Comparison of ENCODE assay signal across 22 mouse cellular contexts in the genomic region with DNA sequence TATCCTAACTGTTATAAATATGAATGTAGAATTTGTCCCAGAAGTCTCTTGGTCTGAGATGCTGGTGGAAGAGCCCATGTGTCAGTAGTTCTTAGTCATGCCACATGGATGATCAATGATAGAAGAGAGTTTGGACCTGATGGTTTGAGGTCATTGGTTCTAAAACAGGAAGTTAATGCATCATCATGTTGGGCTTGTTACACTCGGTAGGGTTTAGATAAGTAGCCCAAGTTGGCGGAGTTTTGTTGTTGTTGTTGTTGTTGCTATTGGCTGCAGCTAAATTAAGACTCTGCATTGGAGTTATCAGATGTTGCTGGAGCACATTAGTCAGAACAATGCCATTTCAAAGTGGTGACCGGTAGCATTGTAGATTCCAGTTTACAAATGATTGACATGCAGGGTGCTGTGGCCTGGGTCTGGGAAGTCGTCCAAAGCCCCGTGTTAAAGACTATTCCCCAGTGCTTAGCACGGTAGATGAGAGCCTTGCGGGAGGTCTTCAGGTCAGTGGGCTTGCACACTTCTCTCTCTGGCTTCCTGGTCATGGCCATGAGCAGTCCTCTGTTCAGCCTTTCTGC. TPM values are rescaled to one million over a fixed set of nuclear protein-coding genes. Genes with fewer than 3 reads are reported as not detected.
A peak's percentile ranks its signal among the peaks of the same experiment; 100 is the strongest.
DNase-seq lines count a peak whose midpoint lies in the region; ATAC-seq lines count a peak whose summit lies in the region.
"Had no signal": no experiment of that assay in that cellular context is flagged by ENCODE, and none has a peak within 500 bp of the region (broad histone marks: within the 10 kb centered on the region; RNA-seq: fewer than 3 reads in every experiment).

No protein-coding gene starts in this region.

- ATAC-seq in intestine, embryonic 14.5 days (replicated peaks; ENCODE audit: low FRiP score, low TSS enrichment, low read depth): no peak
- ATAC-seq in intestine, embryonic 15.5 days: no peak
- ATAC-seq in midbrain, embryonic 13.5 days: no peak
- no peak for ATAC-seq in forebrain, embryonic 16.5 days
- ATAC-seq: forebrain, embryonic 14.5 days; intestine, embryonic 16.5 days; liver, embryonic 12.5 days; midbrain, embryonic 16.5 days had no signal

- WGBS in intestine, embryonic 14.5 days: 89% methylated on average over 7 of the region's 7 CpGs
- 86% methylated on average over 7 of the region's 7 CpGs for WGBS in intestine, embryonic 15.5 days
- WGBS in midbrain, embryonic 13.5 days: 84% methylated on average over 7 of the region's 7 CpGs
- 63% methylated on average over 7 of the region's 7 CpGs for WGBS in forebrain, embryonic 16.5 days

- H3K4me2 ChIP-seq in intestine, embryonic 14.5 days (ENCODE audit: low read length): no peak overlapping the region
- H3K4me2 ChIP-seq in intestine, embryonic 15.5 days (replicated peaks): no peak overlapping the region
- no peak overlapping the region for H3K4me2 ChIP-seq in midbrain, embryonic 13.5 days (replicated peaks)
- no peak overlapping the region for H3K4me2 ChIP-seq in forebrain, embryonic 16.5 days (ENCODE audit: low read length)
- H3K4me2 ChIP-seq: embryonic facial prominence, embryonic 12.5 days; hindbrain, embryonic 14.5 days; limb, embryonic 12.5 days; liver, embryonic 12.5 days; lung, embryonic 14.5 days; stomach, embryonic 15.5 days had no signal

- no peaks in the 10 kb centered on the region; the same call in 1 of the 2 replicates for H3K4me1 ChIP-seq in intestine, embryonic 14.5 days (replicated peaks; ENCODE audit: control insufficient read depth, insufficient read depth, low read length)
- H3K4me1 ChIP-seq in intestine, embryonic 15.5 days (replicated peaks): peaks cover 3% of the 10 kb centered on the region; the same call in 1 of the 2 replicates
- H3K4me1 ChIP-seq in midbrain, embryonic 13.5 days (replicated peaks): peaks cover 47% of the 10 kb centered on the region
- H3K4me1 ChIP-seq in forebrain, embryonic 16.5 days (replicated peaks; ENCODE audit: control insufficient read depth, insufficient read depth, low read length): peaks cover 45% of the 10 kb centered on the region
- H3K4me1 ChIP-seq: embryonic facial prominence, embryonic 12.5 days; liver, embryonic 12.5 days; stomach, embryonic 15.5 days had no signal

- no peak overlapping the region for H3K27ac ChIP-seq in intestine, embryonic 14.5 days (ENCODE audit: low read depth)
- no peak overlapping the region for H3K27ac ChIP-seq in intestine, embryonic 15.5 days
- H3K27ac ChIP-seq in midbrain, embryonic 13.5 days: no peak overlapping the region
- H3K27ac ChIP-seq in forebrain, embryonic 16.5 days (ENCODE audit: low read length): no peak overlapping the region
- H3K27ac ChIP-seq: embryonic facial prominence, embryonic 12.5 days; hindbrain, embryonic 14.5 days; limb, embryonic 12.5 days; liver, embryonic 12.5 days; stomach, embryonic 15.5 days had no signal

- no peak overlapping the region for H3K9ac ChIP-seq in intestine, embryonic 14.5 days (ENCODE audit: low read length)
- no peak overlapping the region for H3K9ac ChIP-seq in intestine, embryonic 15.5 days
- no peak overlapping the region for H3K9ac ChIP-seq in midbrain, embryonic 13.5 days (replicated peaks)
- no peak overlapping the region for H3K9ac ChIP-seq in forebrain, embryonic 16.5 days (replicated peaks; ENCODE audit: low read depth, low read length)
- H3K9ac ChIP-seq: embryonic facial prominence, embryonic 12.5 days; hindbrain, embryonic 14.5 days; limb, embryonic 12.5 days; liver, embryonic 12.5 days; lung, embryonic 14.5 days; stomach, embryonic 15.5 days had no signal

- 0 out of 2 replicates have a peak, but pooled peaks cover 3% of the 10 kb centered on the region for H3K36me3 ChIP-seq in intestine, embryonic 14.5 days (ENCODE audit: control insufficient read depth, insufficient read depth, low read length)
- peaks cover 6% of the 10 kb centered on the region for H3K36me3 ChIP-seq in intestine, embryonic 15.5 days
- peaks cover 6% of the 10 kb centered on the region; the same call in 1 of the 2 replicates for H3K36me3 ChIP-seq in midbrain, embryonic 13.5 days
- H3K36me3 ChIP-seq in forebrain, embryonic 16.5 days (ENCODE audit: control insufficient read depth, insufficient read depth): peaks cover 5% of the 10 kb centered on the region; the same call in 1 of the 2 replicates
- H3K36me3 ChIP-seq: stomach, embryonic 15.5 days had no signal

- DNase-seq in intestine, embryonic 14.5 days (ENCODE audit: low spot score): peak; percentile 46
- DNase-seq in heart, adult 9 months (ENCODE audit: low spot score in 2 of 2): peak; percentile 78 to 82
- peak; percentile 20 for DNase-seq in heart, postnatal 25 days (ENCODE audit: low spot score)
- DNase-seq in frontal cortex, postnatal 14 days (ENCODE audit: low spot score in 2 of 2): no peak
- DNase-seq: B cell, adult 2 months; cerebellum, adult 8-10 months; lung, embryonic 14.5 days; lung, postnatal 4 days; right cerebral cortex, postnatal 25 days; thymus, adult 2 months had no signal

- intact Hi-C loops in heart, postnatal 25 days (cut with DNase I): no loop called here

- no peaks in the 10 kb centered on the region for H3K27me3 ChIP-seq in intestine, embryonic 14.5 days (replicated peaks; ENCODE audit: control insufficient read depth, insufficient read depth, low read length)
- no peaks in the 10 kb centered on the region for H3K27me3 ChIP-seq in intestine, embryonic 15.5 days (replicated peaks)
- H3K27me3 ChIP-seq in midbrain, embryonic 13.5 days: no peaks in the 10 kb centered on the region
- H3K27me3 ChIP-seq in forebrain, embryonic 16.5 days (replicated peaks; ENCODE audit: control insufficient read depth, insufficient read depth, low read length): no peaks in the 10 kb centered on the region
- H3K27me3 ChIP-seq: embryonic facial prominence, embryonic 12.5 days; limb, embryonic 12.5 days; liver, embryonic 12.5 days; stomach, embryonic 15.5 days had no signal

- no peak overlapping the region for H3K4me3 ChIP-seq in intestine, embryonic 14.5 days (ENCODE audit: low read depth, low read length)
- H3K4me3 ChIP-seq in intestine, embryonic 15.5 days (replicated peaks): no peak overlapping the region
- no peak overlapping the region for H3K4me3 ChIP-seq in midbrain, embryonic 13.5 days (replicated peaks)
- no peak overlapping the region for H3K4me3 ChIP-seq in forebrain, embryonic 16.5 days (replicated peaks; ENCODE audit: low read length)
- H3K4me3 ChIP-seq: embryonic facial prominence, embryonic 12.5 days; erythroblast, embryonic 14.5 days; limb, embryonic 12.5 days; liver, embryonic 12.5 days; stomach, embryonic 15.5 days had no signal

- H3K9me3 ChIP-seq in intestine, embryonic 14.5 days (ENCODE audit: control insufficient read depth, low read length): peaks cover 5% of the 10 kb centered on the region
- H3K9me3 ChIP-seq in intestine, embryonic 15.5 days: 0 out of 2 replicates have a peak, but pooled peaks cover 3% of the 10 kb centered on the region
- no peaks in the 10 kb centered on the region for H3K9me3 ChIP-seq in midbrain, embryonic 13.5 days
- peaks cover 2% of the 10 kb centered on the region; the same call in 1 of the 2 replicates for H3K9me3 ChIP-seq in forebrain, embryonic 16.5 days (ENCODE audit: control insufficient read depth, low read length)
- H3K9me3 ChIP-seq: embryonic facial prominence, embryonic 12.5 days; liver, embryonic 12.5 days; stomach, embryonic 15.5 days had no signal

RNA-seq across cellular contexts. Expression of gene Fsd1l, which starts 7.4 kb away (rescaled TPM):
- 15.0 and 17.7 TPM in 2 replicates for polyA plus RNA-seq in intestine, embryonic 14.5 days (2014; fragmentation: Nextera tagmentation; extraction: Ambion mirVana)
- 11.9 and 15.0 TPM in 2 replicates for polyA plus RNA-seq in intestine, embryonic 15.5 days (2015; fragmentation: Nextera tagmentation; extraction: Ambion mirVana)
- 10 to 100 TPM; 46.3 to 46.8 TPM for total RNA-seq in heart, postnatal 25 days (2021)
- 41.9 and 43.4 TPM in 2 replicates for polyA plus RNA-seq in midbrain, embryonic 13.5 days (2015; fragmentation: Nextera tagmentation; extraction: Ambion mirVana)
- polyA plus RNA-seq in forebrain, embryonic 16.5 days (2015; fragmentation: Nextera tagmentation; extraction: Ambion mirVana): 43.8 and 51.8 TPM in 2 replicates
- polyA plus RNA-seq: erythroblast, embryonic 14.5 days had no signal

Comparison
In these comparisons a context has a peak if more than half of its experiments do, and no peak if none do; other contexts are left out.
1. DNase-seq: peak in intestine, embryonic 14.5 days (single experiment), heart, adult 9 months (2 of 2) and heart, postnatal 25 days (single experiment); none in frontal cortex, postnatal 14 days (0 of 2).